Mouse (Mus musculus) midbrain, embryonic 10.5 days (tissue): ENCODE measurements around the gene Fcho1. TPM values are rescaled to one million over a fixed set of nuclear protein-coding genes. Genes with fewer than 3 reads are reported as not detected.

Experiments
- DNase-seq: peaks from one replicate; pipeline ENCODE4 v3.0.0-alpha.2; 2017; ENCODE audit warnings: low spot score
- H3K27ac ChIP-seq: fragments of 300-500 bp; sonication (generic); replicated peaks from 2 replicates; pipeline ENCODE4 v1.5.1; 2016; ENCODE audit warnings: mild to moderate bottlenecking
- H3K27me3 ChIP-seq: fragments of 300-500 bp; sonication (generic); 2 replicates; pipeline ENCODE4 v1.6.1; 2016; ENCODE audit warnings: low read depth, mild to moderate bottlenecking; ENCODE audit not compliant: poor library complexity, severe bottlenecking
- H3K36me3 ChIP-seq: fragments of 300-500 bp; sonication (generic); 2 replicates; pipeline ENCODE4 v1.6.1; 2016; ENCODE audit warnings: mild to moderate bottlenecking, moderate library complexity
- H3K4me1 ChIP-seq: fragments of 300-500 bp; sonication (generic); 2 replicates; pipeline ENCODE4 v1.6.1; 2016
- H3K4me3 ChIP-seq: fragments of 300-500 bp; sonication (generic); 2 replicates; pipeline ENCODE4 v1.5.1; 2016; ENCODE audit warnings: mild to moderate bottlenecking, moderate library complexity
- H3K9me3 ChIP-seq: fragments of 300-500 bp; sonication (generic); replicated peaks from 2 replicates; pipeline ENCODE4 v1.6.1; 2016; ENCODE audit warnings: mild to moderate bottlenecking
- WGBS: fragments of 180-500 bp; shearing (Covaris S2); methylation state at CpG from one replicate; pipeline ENCODE4 v1.1.7; 2016; 5-methylcytosine and 5-hydroxymethylcytosine counted together
- polyA plus RNA-seq: library from polyadenylated mRNA; unstranded; fragments of >200 nt; fragmentation: Nextera tagmentation; extraction: Ambion mirVana; gene quantifications from 2 replicates; pipeline ENCODE4 v1.2.1, GENCODE M21; 2016

The Fcho1 gene
- polyA plus RNA-seq, 1 experiment from 2014 or later, result 17.7 TPM

DNA sequence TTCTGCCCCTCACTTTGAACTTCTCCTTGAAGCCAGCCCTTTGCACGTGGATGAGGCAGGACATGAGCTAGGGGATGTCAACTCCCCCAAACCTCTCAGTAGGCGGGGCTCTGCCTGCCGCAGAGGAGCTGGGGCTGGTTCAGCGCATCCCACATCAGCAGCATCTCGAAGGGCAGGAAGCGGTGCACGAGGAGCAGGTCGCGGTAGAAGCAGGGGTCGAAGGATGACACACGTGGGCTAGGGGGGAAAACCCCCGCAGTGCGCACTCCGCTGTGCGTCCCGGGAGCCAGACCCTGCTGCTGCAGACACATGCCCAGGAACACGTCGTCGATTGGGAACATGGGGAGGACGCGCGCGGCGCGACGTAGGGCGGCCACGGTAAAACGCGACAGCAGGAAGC is 33.0 kb downstream of the Fcho1 start:
- H3K27me3 ChIP-seq, result peaks cover 98% of the 10 kb centered on the region
- peaks cover 25% of the 10 kb centered on the region for H3K4me1 ChIP-seq
- DNase-seq, result no peak
- 5% methylated on average over 30 of the region's 30 CpGs for WGBS
- peak overlapping the region; percentile 28; the same call in 1 of the 2 replicates for H3K4me3 ChIP-seq
- H3K36me3 ChIP-seq, result no peaks in the 10 kb centered on the region
- no peak overlapping the region for H3K27ac ChIP-seq
- H3K9me3 ChIP-seq, result no peaks in the 10 kb centered on the region

- Histone ChIP-seq H3K4me3 (no peak within 1 kb of the TSS), H3K27me3 (peaks cover 100% of the 10 kb centered on the region), H3K27ac (no peak within 1 kb of the TSS), H3K36me3 (no peaks in the 10 kb centered on the region), H3K9me3 (no peaks in the 10 kb centered on the region), H3K4me1 (peaks cover 50% of the 10 kb centered on the region)
- no peak for DNase-seq
- WGBS, result 7% methylated on average over 33 of the region's 33 CpGs
These were observed 36.5 kb downstream of the Fcho1 start, which contains the start of gene Insl3 for GRCm38 (mm10) chr8:71689028-71689427. Gene Insl3, plus strand, starts transcription at chr8:71689214.

DNA sequence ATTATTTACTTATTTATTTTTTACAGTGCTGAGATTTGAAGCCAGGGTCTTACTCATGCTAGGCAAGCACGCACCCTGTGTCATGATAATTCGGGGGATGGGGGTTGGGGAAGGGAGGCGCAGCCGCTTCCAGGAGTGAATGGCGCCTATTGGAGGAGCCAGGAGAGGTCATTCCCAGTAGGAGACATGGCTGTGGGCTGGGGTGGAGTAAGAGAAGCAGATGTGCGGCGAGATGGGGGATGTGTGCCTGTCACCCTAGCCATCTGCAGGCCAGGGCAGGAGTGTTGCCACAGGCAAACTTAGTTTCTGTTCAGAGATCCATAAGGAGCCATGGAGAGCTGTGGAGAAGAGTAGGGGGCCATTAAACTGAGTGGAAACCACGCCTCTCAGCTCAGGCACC is 37.9 kb downstream of the Fcho1 start:
- WGBS, result 3% methylated on average over 8 of the region's 8 CpGs
- Histone ChIP-seq H3K27me3 (peaks cover 100% of the 10 kb centered on the region), H3K9me3 (no peaks in the 10 kb centered on the region), H3K4me1 (peaks cover 37% of the 10 kb centered on the region), H3K36me3 (no peaks in the 10 kb centered on the region), H3K4me3 (no peak overlapping the region), H3K27ac (no peak overlapping the region)
- DNase-seq, result no peak

- Histone ChIP-seq H3K36me3 (no peaks in the 10 kb centered on the region), H3K27ac (no peak overlapping the region), H3K27me3 (peaks cover 100% of the 10 kb centered on the region), H3K4me3 (peak overlapping the region; percentile 41), H3K4me1 (peaks cover 35% of the 10 kb centered on the region), H3K9me3 (no peaks in the 10 kb centered on the region)
- no peak for DNase-seq
- under 1% methylated on average over 23 of the region's 23 CpGs for WGBS
These were observed 39.3 kb downstream of the Fcho1 start for GRCm38 (mm10) chr8:71686143-71686734.

- H3K9me3 ChIP-seq, result no peaks in the 10 kb centered on the region
- 1% methylated on average over 29 of the region's 29 CpGs for WGBS
- H3K4me1 ChIP-seq, result peaks cover 39% of the 10 kb centered on the region
- no peak overlapping the region for H3K27ac ChIP-seq
- no peak for DNase-seq
- H3K36me3 ChIP-seq, result no peaks in the 10 kb centered on the region
- peak overlapping the region; percentile 41 for H3K4me3 ChIP-seq
- H3K27me3 ChIP-seq, result peaks cover 100% of the 10 kb centered on the region
These were observed 39.9 kb downstream of the Fcho1 start for GRCm38 (mm10) chr8:71685573-71685972.

DNA sequence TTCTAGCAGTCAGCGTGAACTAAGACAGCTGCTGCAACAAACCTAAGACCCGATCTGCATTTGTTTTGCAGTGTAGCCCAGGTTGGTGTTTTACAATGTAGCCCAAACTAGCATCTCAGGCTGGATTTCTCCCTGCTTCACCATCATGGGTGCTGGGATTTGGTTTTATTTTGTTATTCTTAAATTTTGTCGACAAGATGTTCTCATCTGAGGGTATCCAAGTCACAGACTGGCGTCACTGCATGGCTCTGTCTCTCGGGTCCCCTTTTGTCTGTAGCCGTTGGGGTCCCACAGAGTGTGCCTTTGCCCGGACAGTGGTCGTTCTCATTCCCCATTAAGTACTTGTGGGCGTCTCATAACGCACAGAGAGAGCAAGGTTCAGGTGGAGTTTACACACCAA is 40.8 kb downstream of the Fcho1 start:
- H3K27ac ChIP-seq, result no peak overlapping the region
- H3K27me3 ChIP-seq, result peaks cover 100% of the 10 kb centered on the region
- WGBS, result 11% methylated on average over 10 of the region's 10 CpGs
- H3K4me1 ChIP-seq, result peaks cover 46% of the 10 kb centered on the region
- no peaks in the 10 kb centered on the region for H3K36me3 ChIP-seq
- DNase-seq, result no peak
- no peaks in the 10 kb centered on the region for H3K9me3 ChIP-seq
- H3K4me3 ChIP-seq, result no peak overlapping the region

GRCm38 (mm10) chr8:71682832-71683231 is 42.7 kb downstream of the Fcho1 start:
- no peak overlapping the region for H3K4me3 ChIP-seq
- H3K27me3 ChIP-seq, result peaks cover 100% of the 10 kb centered on the region
- 57% methylated on average over 12 of the region's 12 CpGs for WGBS
- H3K36me3 ChIP-seq, result no peaks in the 10 kb centered on the region
- H3K27ac ChIP-seq, result no peak overlapping the region
- 0 out of 2 replicates have a peak, but pooled peaks cover 5% of the 10 kb centered on the region for H3K9me3 ChIP-seq
- DNase-seq, result no peak
- H3K4me1 ChIP-seq, result peaks cover 47% of the 10 kb centered on the region

DNA sequence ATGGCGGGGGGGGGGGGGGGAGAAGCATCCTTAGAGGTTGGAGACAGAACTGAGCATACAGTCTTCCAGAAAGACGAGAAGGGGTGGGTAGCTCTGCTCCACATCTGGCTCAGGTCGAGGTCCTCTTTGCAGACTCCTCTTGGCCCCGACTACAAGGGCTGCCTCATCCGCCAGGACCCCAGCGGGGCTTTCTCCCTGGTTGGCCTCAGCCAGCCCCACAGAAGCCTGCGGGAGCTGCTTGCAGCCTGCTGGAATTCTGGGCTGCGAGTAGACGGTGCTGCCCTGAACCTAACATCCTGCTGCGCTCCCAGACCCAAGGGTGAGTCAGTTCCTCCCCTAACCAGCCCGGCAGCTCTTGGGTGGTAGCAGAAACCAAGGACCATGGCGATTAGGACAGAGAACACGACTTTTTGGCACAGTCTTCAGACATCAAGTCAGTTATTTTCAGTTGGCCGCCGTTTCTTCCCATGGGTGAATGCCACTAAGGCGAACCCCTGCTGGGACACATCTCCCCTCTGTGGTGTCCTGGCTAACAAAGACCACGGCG is 44.1 kb downstream of the Fcho1 start:
- Histone ChIP-seq H3K4me3 (no peak overlapping the region), H3K36me3 (no peaks in the 10 kb centered on the region), H3K27me3 (peaks cover 100% of the 10 kb centered on the region), H3K4me1 (peaks cover 36% of the 10 kb centered on the region), H3K9me3 (0 out of 2 replicates have a peak, but pooled peaks cover 5% of the 10 kb centered on the region), H3K27ac (no peak overlapping the region)
- WGBS, result under 1% methylated on average over 17 of the region's 18 CpGs
- no peak for DNase-seq

GRCm38 (mm10) chr8:71680471-71680870 is 45.0 kb downstream of the Fcho1 start:
- Histone ChIP-seq H3K27me3 (peaks cover 100% of the 10 kb centered on the region), H3K4me1 (peaks cover 35% of the 10 kb centered on the region), H3K4me3 (peak overlapping the region; percentile 28), H3K27ac (no peak overlapping the region), H3K9me3 (0 out of 2 replicates have a peak, but pooled peaks cover 5% of the 10 kb centered on the region), H3K36me3 (no peaks in the 10 kb centered on the region)
- peak; percentile 38 for DNase-seq
- WGBS, result 4% methylated on average over 21 of the region's 21 CpGs

DNA sequence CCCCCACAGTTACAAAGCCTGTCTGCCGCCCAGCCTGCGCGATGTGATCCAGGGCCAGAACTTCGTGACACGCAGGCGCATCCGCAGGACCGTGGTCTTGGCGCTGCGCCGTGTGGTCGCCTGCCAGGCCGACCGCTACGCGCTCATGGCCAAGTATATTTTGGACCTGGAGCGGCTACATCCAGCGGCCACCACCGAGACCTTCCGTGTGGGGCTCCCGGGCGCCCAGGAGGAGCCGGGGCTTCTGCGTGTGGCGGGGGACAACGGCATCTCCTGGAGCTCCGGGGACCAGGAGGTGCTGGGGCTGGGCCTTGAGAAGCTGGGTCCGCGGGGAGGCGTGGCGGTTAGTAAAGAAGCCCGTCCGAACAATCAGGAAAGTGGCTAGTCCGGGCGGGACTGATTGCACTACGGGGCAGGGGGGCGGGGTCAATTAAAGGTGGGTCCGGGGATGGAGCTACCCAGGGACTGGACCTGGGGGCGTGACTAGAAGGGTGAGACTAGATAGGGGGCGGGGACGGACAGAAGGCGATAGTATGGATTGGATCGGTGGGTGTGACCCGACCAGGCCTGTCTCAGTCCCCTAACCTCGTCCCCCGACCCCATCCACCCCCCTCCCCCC is 45.9 kb downstream of the Fcho1 start:
- Histone ChIP-seq H3K27me3 (peaks cover 100% of the 10 kb centered on the region), H3K4me1 (peaks cover 30% of the 10 kb centered on the region), H3K4me3 (peak overlapping the region; percentile 47), H3K36me3 (no peaks in the 10 kb centered on the region), H3K27ac (no peak overlapping the region), H3K9me3 (0 out of 2 replicates have a peak, but pooled peaks cover 5% of the 10 kb centered on the region)
- WGBS, result 3% methylated on average over 45 of the region's 46 CpGs
- no peak for DNase-seq

DNA sequence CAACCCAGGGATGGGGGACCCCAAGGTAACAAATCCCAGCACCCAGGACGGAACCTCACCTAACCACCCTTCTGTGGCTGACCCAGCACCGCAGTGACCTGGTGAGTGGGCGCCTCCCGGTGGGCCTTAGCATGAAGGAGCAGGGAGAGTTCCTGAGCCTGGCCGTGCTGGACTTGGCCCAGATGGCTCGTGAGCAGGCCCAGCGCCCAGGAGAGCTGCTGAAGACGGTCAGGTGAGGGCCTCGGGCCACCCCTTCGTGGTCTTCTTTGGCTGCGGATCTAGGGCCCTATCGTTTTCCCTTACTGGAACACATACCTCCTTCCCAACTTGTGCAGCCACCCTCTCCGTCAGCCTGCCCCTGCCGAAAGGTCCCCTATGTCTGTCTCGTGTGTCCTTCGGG is 46.4 kb downstream of the Fcho1 start:
- H3K36me3 ChIP-seq, result no peaks in the 10 kb centered on the region
- H3K27me3 ChIP-seq, result peaks cover 94% of the 10 kb centered on the region
- 0 out of 2 replicates have a peak, but pooled peaks cover 5% of the 10 kb centered on the region for H3K9me3 ChIP-seq
- H3K4me1 ChIP-seq, result peaks cover 30% of the 10 kb centered on the region
- no peak overlapping the region for H3K27ac ChIP-seq
- peak overlapping the region; percentile 47 for H3K4me3 ChIP-seq
- 13% methylated on average over 16 of the region's 16 CpGs for WGBS
- no peak for DNase-seq

DNA sequence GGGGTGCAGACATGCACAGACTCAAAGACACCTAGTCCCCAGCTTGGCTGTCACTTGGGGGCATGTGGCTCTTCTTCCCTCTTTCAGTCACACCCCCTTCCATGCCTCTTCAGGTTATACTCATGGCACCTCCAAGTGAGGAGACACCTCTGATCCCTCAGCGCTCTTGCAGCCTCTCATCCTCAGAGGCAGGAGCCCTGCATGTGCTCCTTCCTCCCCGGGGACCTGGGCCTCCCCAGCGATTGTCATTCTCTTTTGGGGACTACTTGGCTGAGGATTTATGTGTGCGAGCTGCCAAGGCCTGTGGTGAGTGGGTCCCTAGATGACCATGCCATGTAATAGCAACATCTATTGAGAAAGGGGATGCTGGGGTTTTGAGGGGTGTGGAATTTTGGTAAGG is 47.3 kb downstream of the Fcho1 start:
- WGBS, result 49% methylated on average over 4 of the region's 4 CpGs
- H3K27me3 ChIP-seq, result peaks cover 88% of the 10 kb centered on the region
- H3K9me3 ChIP-seq, result 0 out of 2 replicates have a peak, but pooled peaks cover 5% of the 10 kb centered on the region
- no peak for DNase-seq
- H3K27ac ChIP-seq, result no peak overlapping the region
- no peaks in the 10 kb centered on the region for H3K36me3 ChIP-seq
- H3K4me1 ChIP-seq, result peaks cover 30% of the 10 kb centered on the region
- no peak overlapping the region for H3K4me3 ChIP-seq

DNA sequence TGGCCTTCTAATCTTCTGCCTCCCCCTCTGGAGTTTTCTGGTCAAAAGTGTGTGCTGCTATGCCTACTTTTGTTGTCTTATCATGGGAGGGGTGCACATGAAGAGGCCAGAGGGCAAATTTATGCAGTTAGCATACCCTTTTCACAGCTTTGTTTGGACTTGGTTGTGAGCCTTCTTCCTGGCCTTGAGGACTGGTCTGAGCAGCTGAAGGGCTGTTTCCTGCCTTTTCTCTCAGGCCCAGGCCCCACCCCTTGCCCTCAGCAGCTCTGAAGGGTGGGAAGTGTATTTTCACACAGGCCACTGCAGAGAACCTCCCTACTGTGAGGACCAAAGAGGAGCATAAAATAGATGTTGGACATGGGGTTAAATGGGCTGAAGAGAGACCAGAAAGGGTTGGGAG is 48.0 kb downstream of the Fcho1 start:
- peaks cover 30% of the 10 kb centered on the region for H3K4me1 ChIP-seq
- 0 out of 2 replicates have a peak, but pooled peaks cover 5% of the 10 kb centered on the region for H3K9me3 ChIP-seq
- peaks cover 88% of the 10 kb centered on the region for H3K27me3 ChIP-seq
- no peak overlapping the region for H3K4me3 ChIP-seq
- H3K27ac ChIP-seq, result no peak overlapping the region
- no peaks in the 10 kb centered on the region for H3K36me3 ChIP-seq
- no peak for DNase-seq
